Mouse (Mus musculus): Measurements from ENCODE around the gene Slc22a3. TPM values are rescaled to one million over a fixed set of nuclear protein-coding genes. Genes with fewer than 3 reads are reported as not detected.

The Slc22a3 gene
- 0.04 TPM in 2 replicates for total RNA-seq (2014; rRNA removed; ENCODE audit: low replicate concordance)
- 0.41 and 0.52 TPM in 2 replicates for polyA plus RNA-seq (2015; fragmentation: Nextera tagmentation; extraction: Ambion mirVana)

GRCm38 (mm10) chr17:12507654-12508204 lies at the start of gene Slc22a3:
Gene Slc22a3 (minus strand): TSS chr17:12507704.
- no peaks in the 10 kb centered on the region for H3K4me1 ChIP-seq (ENCODE audit: control insufficient read depth, insufficient read depth)
- no peak for ATAC-seq (ENCODE audit: insufficient read depth, low read depth)
- no peak within 1 kb of the TSS for H3K27ac ChIP-seq (ENCODE audit: low read depth)
- no peaks in the 10 kb centered on the region for H3K36me3 ChIP-seq (replicated peaks; ENCODE audit: control insufficient read depth, insufficient read depth, low read length)
- peak within 1 kb of the TSS; percentile 46 for H3K4me3 ChIP-seq (ENCODE audit: low read depth, low read length)
- WGBS, result 24% methylated on average over 14 of the region's 14 CpGs
- H3K4me2 ChIP-seq (ENCODE audit: low read depth, low read length), result peak within 1 kb of the TSS; percentile 71
- H3K27me3 ChIP-seq (ENCODE audit: control insufficient read depth, insufficient read depth, low read length), result peaks cover 51% of the 10 kb centered on the region
- no peak within 1 kb of the TSS for H3K9ac ChIP-seq (replicated peaks; ENCODE audit: low read depth, low read length)
- no peaks in the 10 kb centered on the region for H3K9me3 ChIP-seq (replicated peaks; ENCODE audit: control insufficient read depth, low read length)
- TF ChIP-seq CTCF (IDR thresholded peaks at IDR 0.05; ENCODE audit: low read depth) (no peak), EP300 (IDR thresholded peaks at IDR 0.05; ENCODE audit: low read depth) (no peak)
- no peak for DNase-seq (ENCODE audit: low spot score)

- H3K4me1 ChIP-seq (ENCODE audit: control insufficient read depth, insufficient read depth), result peaks cover 6% of the 10 kb centered on the region; the same call in 1 of the 2 replicates
- H3K9me3 ChIP-seq (replicated peaks; ENCODE audit: control insufficient read depth, low read length), result no peaks in the 10 kb centered on the region
- peak; percentile 64; the same call in 1 of the 2 replicates for ATAC-seq (ENCODE audit: insufficient read depth, low read depth)
- no peak overlapping the region for H3K27ac ChIP-seq (ENCODE audit: low read depth)
- WGBS, result 58% methylated on average over 13 of the region's 13 CpGs
- DNase-seq (ENCODE audit: low spot score), result peak; percentile 79
- no peak overlapping the region for H3K4me3 ChIP-seq (ENCODE audit: low read depth, low read length)
- peak; percentile 93 for TF ChIP-seq CTCF (IDR thresholded peaks at IDR 0.05; ENCODE audit: low read depth)
- TF ChIP-seq EP300 (IDR thresholded peaks at IDR 0.05; ENCODE audit: low read depth), result no peak
- no peaks in the 10 kb centered on the region for H3K27me3 ChIP-seq (ENCODE audit: control insufficient read depth, insufficient read depth, low read length)
- H3K36me3 ChIP-seq (replicated peaks; ENCODE audit: control insufficient read depth, insufficient read depth, low read length), result no peaks in the 10 kb centered on the region
- no peak overlapping the region for H3K9ac ChIP-seq (replicated peaks; ENCODE audit: low read depth, low read length)
- H3K4me2 ChIP-seq (ENCODE audit: low read depth, low read length), result no peak overlapping the region
Observed at GRCm38 (mm10) chr17:12534353-12535145, 27.0 kb upstream of the Slc22a3 start.

DNA sequence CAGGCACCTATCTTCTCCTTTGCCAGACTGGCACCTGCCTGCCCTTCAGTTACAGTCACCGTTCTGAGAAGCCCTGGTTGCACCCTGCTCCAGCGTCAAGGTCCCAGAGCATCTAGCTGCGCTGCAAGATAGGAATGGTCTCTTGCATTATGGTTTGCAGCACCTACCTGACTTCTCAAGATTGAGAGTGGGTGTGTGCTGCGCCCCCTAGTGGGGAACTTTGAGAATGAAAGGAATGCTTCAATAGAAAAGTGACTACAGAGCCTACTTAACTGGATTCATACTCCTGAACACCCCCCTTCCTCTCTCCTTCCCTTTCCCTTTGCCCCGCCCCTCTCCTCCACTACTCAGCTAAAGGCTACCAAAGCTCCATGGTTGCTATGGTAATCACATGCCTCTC lies 24.6 kb upstream of the Slc22a3 start:
- no peak overlapping the region for H3K27ac ChIP-seq (ENCODE audit: low read depth)

DNA sequence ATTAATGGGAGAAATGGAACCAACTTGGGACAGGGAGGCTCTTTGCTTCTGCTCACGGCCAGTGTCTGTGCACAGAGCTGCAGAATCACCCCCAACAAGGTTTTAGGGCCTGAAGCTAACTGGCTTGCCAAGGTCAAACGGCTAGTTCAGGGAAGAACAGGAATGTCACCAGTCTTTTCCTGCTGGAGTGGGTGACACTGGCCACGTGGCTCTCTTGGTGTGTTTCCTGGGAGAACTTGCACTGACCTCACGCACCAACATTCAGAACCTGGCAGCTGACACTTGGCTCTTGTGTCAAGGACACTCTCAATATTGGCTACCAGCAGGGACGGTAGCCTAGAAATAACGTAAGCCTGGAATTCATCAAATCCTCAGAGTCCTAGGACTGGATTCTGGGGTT lies 22.6 kb upstream of the Slc22a3 start:
- peak; percentile 56 for ATAC-seq (ENCODE audit: insufficient read depth, low read depth)
- WGBS, result 29% methylated on average over 6 of the region's 6 CpGs

More for the DNA sequence above, 24.6 kb upstream of the Slc22a3 start:
- WGBS, result 40% methylated on average over 5 of the region's 5 CpGs
- H3K4me2 ChIP-seq (ENCODE audit: low read depth, low read length), result no peak overlapping the region
- TF ChIP-seq EP300 (IDR thresholded peaks at IDR 0.05; ENCODE audit: low read depth) (no peak), CTCF (IDR thresholded peaks at IDR 0.05; ENCODE audit: low read depth) (peak; percentile 70)
- no peaks in the 10 kb centered on the region for H3K9me3 ChIP-seq (replicated peaks; ENCODE audit: control insufficient read depth, low read length)
- ATAC-seq (ENCODE audit: insufficient read depth, low read depth) (no peak), DNase-seq (ENCODE audit: low spot score) (peak; percentile 33)
- peaks cover 8% of the 10 kb centered on the region; the same call in 1 of the 2 replicates for H3K4me1 ChIP-seq (ENCODE audit: control insufficient read depth, insufficient read depth)
- no peak overlapping the region for H3K4me3 ChIP-seq (ENCODE audit: low read depth, low read length)
- no peaks in the 10 kb centered on the region for H3K36me3 ChIP-seq (replicated peaks; ENCODE audit: control insufficient read depth, insufficient read depth, low read length)
- H3K27me3 ChIP-seq (ENCODE audit: control insufficient read depth, insufficient read depth, low read length), result no peaks in the 10 kb centered on the region
- no peak overlapping the region for H3K9ac ChIP-seq (replicated peaks; ENCODE audit: low read depth, low read length)

DNA sequence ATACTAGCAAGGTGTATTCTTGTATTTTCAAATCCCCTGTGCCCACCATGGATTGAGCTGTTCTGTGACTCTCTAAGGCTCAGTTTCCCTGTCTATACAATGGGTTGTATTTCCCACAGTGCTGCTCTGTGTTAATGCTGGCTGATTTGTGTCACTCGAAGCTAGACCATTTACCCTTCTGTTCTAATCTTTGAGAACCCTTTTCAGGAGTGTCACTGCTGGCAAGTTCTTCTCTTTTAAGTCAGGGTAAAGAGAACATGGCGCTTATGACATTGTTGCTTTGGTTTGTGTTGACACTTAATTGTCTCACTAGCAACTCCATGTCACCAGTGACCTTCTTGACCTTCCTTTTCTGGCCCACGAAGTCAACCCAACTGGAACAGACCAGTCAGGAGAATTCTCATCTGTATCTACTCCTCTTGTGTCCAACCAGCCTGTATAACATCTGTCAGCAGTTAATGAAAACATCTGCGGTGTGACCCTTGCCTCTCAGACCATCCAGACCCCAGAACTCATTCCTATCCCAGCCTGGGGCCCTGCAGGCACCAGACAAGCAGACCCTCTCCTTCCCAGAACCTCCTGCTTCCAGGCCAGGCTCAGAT lies 22.0 kb upstream of the Slc22a3 start:
- 51% methylated on average over 4 of the region's 4 CpGs for WGBS
- Histone ChIP-seq H3K27me3 (ENCODE audit: control insufficient read depth, insufficient read depth, low read length) (no peaks in the 10 kb centered on the region), H3K27ac (ENCODE audit: low read depth) (no peak overlapping the region), H3K4me1 (ENCODE audit: control insufficient read depth, insufficient read depth) (peaks cover 8% of the 10 kb centered on the region; the same call in 1 of the 2 replicates), H3K9ac (replicated peaks; ENCODE audit: low read depth, low read length) (no peak overlapping the region), H3K4me2 (ENCODE audit: low read depth, low read length) (no peak overlapping the region), H3K9me3 (replicated peaks; ENCODE audit: control insufficient read depth, low read length) (no peaks in the 10 kb centered on the region), H3K4me3 (ENCODE audit: low read depth, low read length) (no peak overlapping the region), H3K36me3 (replicated peaks; ENCODE audit: control insufficient read depth, insufficient read depth, low read length) (no peaks in the 10 kb centered on the region)
- ATAC-seq (ENCODE audit: insufficient read depth, low read depth) (0 out of 2 replicates have a peak, but pooled peaks have one; percentile 14), DNase-seq (ENCODE audit: low spot score) (no peak)
- no peak for TF ChIP-seq CTCF (IDR thresholded peaks at IDR 0.05; ENCODE audit: low read depth)
- TF ChIP-seq EP300 (IDR thresholded peaks at IDR 0.05; ENCODE audit: low read depth), result no peak

More for the DNA sequence above, 22.6 kb upstream of the Slc22a3 start:
- Histone ChIP-seq H3K27ac (ENCODE audit: low read depth) (no peak overlapping the region), H3K9me3 (replicated peaks; ENCODE audit: control insufficient read depth, low read length) (no peaks in the 10 kb centered on the region), H3K4me3 (ENCODE audit: low read depth, low read length) (no peak overlapping the region), H3K27me3 (ENCODE audit: control insufficient read depth, insufficient read depth, low read length) (no peaks in the 10 kb centered on the region), H3K9ac (replicated peaks; ENCODE audit: low read depth, low read length) (no peak overlapping the region), H3K4me1 (ENCODE audit: control insufficient read depth, insufficient read depth) (peaks cover 8% of the 10 kb centered on the region; the same call in 1 of the 2 replicates), H3K36me3 (replicated peaks; ENCODE audit: control insufficient read depth, insufficient read depth, low read length) (no peaks in the 10 kb centered on the region), H3K4me2 (ENCODE audit: low read depth, low read length) (no peak overlapping the region)
- TF ChIP-seq EP300 (IDR thresholded peaks at IDR 0.05; ENCODE audit: low read depth) (no peak), CTCF (IDR thresholded peaks at IDR 0.05; ENCODE audit: low read depth) (no peak)
- no peak for DNase-seq (ENCODE audit: low spot score)

Measured in heart, postnatal 0 days (tissue).